Mouse (Mus musculus) E14TG2a.4 (cell line): ENCODE results near the gene Hdac10.

Experiments used
- CTCF ChIP-seq: conservative IDR thresholded peaks from 2 replicates; pipeline ENCODE4 v1.5.1; 2014; ENCODE audit warnings: low read length
- NANOG ChIP-seq: IDR thresholded peaks from 2 replicates; pipeline ENCODE4 v1.6.1; 2014; ENCODE audit warnings: borderline replicate concordance, low read length, mixed read lengths

GRCm38 (mm10) chr15:89078208-89078836, 50.2 kb downstream of the Hdac10 start:
- no peak for TF ChIP-seq CTCF
- TF ChIP-seq NANOG: no peak
